Mouse (Mus musculus): Measurements from ENCODE around the gene 4930432K21Rik. TPM values are rescaled to one million over a fixed set of nuclear protein-coding genes. Genes with fewer than 3 reads are reported as not detected.

4930432K21Rik gene
- polyA plus RNA-seq, 1 experiment = 0.79 TPM

DNA sequence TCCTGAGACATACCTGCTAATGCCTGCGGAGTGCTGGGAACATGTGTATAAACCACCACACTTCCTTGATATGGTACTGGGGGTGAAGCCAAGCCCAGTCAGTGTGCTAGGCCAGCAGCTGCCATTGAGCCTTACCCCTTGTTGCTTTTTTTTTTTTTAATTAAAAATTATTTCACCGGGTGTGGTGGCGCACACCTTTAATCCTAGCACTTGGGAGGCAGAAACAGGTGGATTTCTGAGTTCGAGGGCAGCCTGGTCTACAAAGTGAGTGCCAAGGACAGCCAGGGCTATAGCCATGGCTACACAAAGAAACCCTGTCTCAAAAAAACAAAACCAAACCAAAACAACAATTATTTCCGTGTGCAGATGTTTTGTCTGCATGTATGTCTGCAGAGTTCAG, 57.2 kb downstream of the 4930432K21Rik start:
- Histone ChIP-seq H3K27ac (replicated peaks; ENCODE audit: low read depth, low read length) (peak overlapping the region; percentile 98), H3K4me1 (ENCODE audit: control insufficient read depth, insufficient read depth, insufficient read length, low read length) (peaks cover 12% of the 10 kb centered on the region), H3K4me3 (ENCODE audit: insufficient read depth, low read depth, low read length) (no peak overlapping the region)

- H3K4me1 ChIP-seq (ENCODE audit: control insufficient read depth, insufficient read depth, insufficient read length, low read length) = peaks cover 12% of the 10 kb centered on the region
- no peak overlapping the region for H3K4me3 ChIP-seq (ENCODE audit: insufficient read depth, low read depth, low read length)
- 0 out of 2 replicates have a peak overlapping the region, but pooled peaks have one; percentile 5 for H3K27ac ChIP-seq (replicated peaks; ENCODE audit: low read depth, low read length)
Observed at GRCm38 (mm10) chr8:84206666-84207065, 58.8 kb downstream of the 4930432K21Rik start.

GRCm38 (mm10) chr8:84207811-84208210, 60.0 kb downstream of the 4930432K21Rik start:
- H3K27ac ChIP-seq (replicated peaks; ENCODE audit: low read depth, low read length) = peak overlapping the region; percentile 92
- H3K4me3 ChIP-seq (ENCODE audit: insufficient read depth, low read depth, low read length) = 0 out of 2 replicates have a peak overlapping the region, but pooled peaks have one; percentile 12
- H3K4me1 ChIP-seq (ENCODE audit: control insufficient read depth, insufficient read depth, insufficient read length, low read length) = peaks cover 12% of the 10 kb centered on the region

GRCm38 (mm10) chr8:84208381-84209380, 60.9 kb downstream of the 4930432K21Rik start:
- Histone ChIP-seq H3K4me1 (ENCODE audit: control insufficient read depth, insufficient read depth, insufficient read length, low read length) (peaks cover 12% of the 10 kb centered on the region), H3K4me3 (ENCODE audit: insufficient read depth, low read depth, low read length) (no peak overlapping the region), H3K27ac (replicated peaks; ENCODE audit: low read depth, low read length) (peak overlapping the region; percentile 92)

- peak overlapping the region; percentile 27; the same call in 1 of the 2 replicates for H3K4me3 ChIP-seq (ENCODE audit: insufficient read depth, low read depth, low read length)
- peaks cover 12% of the 10 kb centered on the region for H3K4me1 ChIP-seq (ENCODE audit: control insufficient read depth, insufficient read depth, insufficient read length, low read length)
- peak overlapping the region; percentile 43 for H3K27ac ChIP-seq (replicated peaks; ENCODE audit: low read depth, low read length)
Observed at GRCm38 (mm10) chr8:84210167-84210791, 62.5 kb downstream of the 4930432K21Rik start.

DNA sequence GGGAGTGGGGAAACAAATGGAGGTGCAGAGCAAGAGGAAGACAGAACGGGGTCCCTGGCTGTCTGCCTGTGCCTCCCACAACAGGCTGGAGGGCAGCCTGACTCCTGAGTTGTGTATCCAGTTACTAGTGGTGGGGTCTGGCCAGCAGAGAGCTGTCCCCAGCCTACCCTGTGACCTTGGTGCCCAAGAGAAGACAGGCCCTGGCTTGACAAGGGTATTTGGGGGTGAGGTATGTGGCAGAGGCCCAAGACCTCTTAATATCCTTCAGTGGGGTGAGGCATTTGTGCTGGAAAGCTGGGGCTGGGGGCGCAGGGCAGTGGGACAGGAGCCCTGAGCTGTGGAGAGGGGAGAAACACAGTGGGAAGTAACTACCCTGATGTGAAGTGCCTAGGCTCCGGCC, 63.4 kb downstream of the 4930432K21Rik start:
- H3K4me3 ChIP-seq (ENCODE audit: insufficient read depth, low read depth, low read length) = no peak overlapping the region
- peaks cover 12% of the 10 kb centered on the region for H3K4me1 ChIP-seq (ENCODE audit: control insufficient read depth, insufficient read depth, insufficient read length, low read length)
- no peak overlapping the region for H3K27ac ChIP-seq (replicated peaks; ENCODE audit: low read depth, low read length)

GRCm38 (mm10) chr8:84211881-84212563, 64.2 kb downstream of the 4930432K21Rik start:
- no peak overlapping the region for H3K27ac ChIP-seq (replicated peaks; ENCODE audit: low read depth, low read length)
- no peak overlapping the region for H3K4me3 ChIP-seq (ENCODE audit: insufficient read depth, low read depth, low read length)
- peaks cover 12% of the 10 kb centered on the region for H3K4me1 ChIP-seq (ENCODE audit: control insufficient read depth, insufficient read depth, insufficient read length, low read length)

DNA sequence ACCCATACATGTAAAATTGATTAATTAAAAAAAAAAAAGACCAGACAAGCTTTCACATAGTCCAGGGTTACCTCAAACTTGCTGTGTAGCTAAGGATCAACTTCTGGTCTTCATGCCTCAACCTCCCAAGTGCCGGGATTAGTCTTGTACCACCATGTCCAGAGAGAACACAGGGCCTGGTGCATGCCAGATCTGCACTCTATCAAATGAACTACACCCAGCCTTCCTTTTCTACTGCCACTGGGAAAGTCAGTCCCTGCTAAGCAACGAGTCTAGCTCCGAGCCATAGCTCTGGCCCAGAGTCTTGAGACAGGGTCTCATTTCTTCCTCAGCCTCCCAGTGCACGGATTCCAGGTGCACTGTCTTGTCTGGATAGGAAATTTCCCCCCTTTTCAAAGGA, 65.5 kb downstream of the 4930432K21Rik start:
- Histone ChIP-seq H3K4me1 (ENCODE audit: control insufficient read depth, insufficient read depth, insufficient read length, low read length) (peaks cover 6% of the 10 kb centered on the region), H3K4me3 (ENCODE audit: insufficient read depth, low read depth, low read length) (no peak overlapping the region)

GRCm38 (mm10) chr8:84217206-84217605, 69.4 kb downstream of the 4930432K21Rik start:
- H3K27ac ChIP-seq (replicated peaks; ENCODE audit: low read depth, low read length) = no peak overlapping the region
- H3K4me3 ChIP-seq (ENCODE audit: insufficient read depth, low read depth, low read length) = no peak overlapping the region

More for the DNA sequence above, 65.5 kb downstream of the 4930432K21Rik start:
- no peak overlapping the region for H3K27ac ChIP-seq (replicated peaks; ENCODE audit: low read depth, low read length)

DNA sequence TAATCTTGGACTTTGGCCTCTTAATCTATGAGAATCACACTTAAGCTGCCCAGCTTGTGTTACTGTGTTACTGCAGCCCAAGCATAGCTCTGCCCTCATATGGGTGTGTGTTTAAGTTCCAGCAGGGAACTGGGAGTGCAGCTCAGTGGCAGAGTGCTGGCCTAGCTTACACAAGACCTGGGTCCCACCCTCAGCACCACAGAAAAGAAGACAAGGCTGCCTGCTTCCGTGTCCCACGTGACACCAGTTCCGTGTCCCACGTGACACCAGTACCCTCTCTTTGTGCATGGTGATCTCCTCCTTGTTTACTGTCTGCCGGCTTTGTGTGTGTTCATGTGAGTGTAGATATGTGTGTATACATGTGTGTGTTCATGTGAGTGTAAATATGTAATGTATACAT, 70.3 kb downstream of the 4930432K21Rik start:
- Histone ChIP-seq H3K4me1 (ENCODE audit: control insufficient read depth, insufficient read depth, insufficient read length, low read length) (no peaks in the 10 kb centered on the region), H3K27ac (replicated peaks; ENCODE audit: low read depth, low read length) (peak overlapping the region; percentile 30)

More at GRCm38 (mm10) chr8:84217206-84217605, 69.4 kb downstream of the 4930432K21Rik start:
- no peaks in the 10 kb centered on the region for H3K4me1 ChIP-seq (ENCODE audit: control insufficient read depth, insufficient read depth, insufficient read length, low read length)

DNA sequence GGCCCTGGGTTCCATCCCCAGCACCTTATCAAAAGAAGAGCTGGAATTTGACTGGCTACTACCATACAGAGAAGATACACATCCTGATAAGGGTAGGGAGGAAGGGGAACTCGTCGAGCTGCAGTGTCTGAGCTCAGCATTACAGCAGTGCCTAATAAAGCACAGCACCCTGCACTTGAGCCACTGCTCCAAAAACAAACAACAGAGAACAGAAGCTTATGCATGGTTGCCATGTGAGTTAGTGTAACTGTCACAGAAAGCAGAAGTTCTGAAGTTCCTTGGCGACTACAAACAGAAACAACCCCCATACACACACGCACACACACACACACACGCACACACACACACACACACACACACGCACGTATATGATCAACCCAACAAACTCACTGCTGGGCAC, 72.3 kb downstream of the 4930432K21Rik start:
- peak overlapping the region; percentile 59 for H3K27ac ChIP-seq (replicated peaks; ENCODE audit: low read depth, low read length)

More for the DNA sequence above, 70.3 kb downstream of the 4930432K21Rik start:
- no peak overlapping the region for H3K4me3 ChIP-seq (ENCODE audit: insufficient read depth, low read depth, low read length)

More for the DNA sequence above, 72.3 kb downstream of the 4930432K21Rik start:
- Histone ChIP-seq H3K4me1 (ENCODE audit: control insufficient read depth, insufficient read depth, insufficient read length, low read length) (no peaks in the 10 kb centered on the region), H3K4me3 (ENCODE audit: insufficient read depth, low read depth, low read length) (no peak overlapping the region)

Other genes starting within 250 kb of the 4930432K21Rik start
- 1.5 and 1.6 TPM in 2 replicates for gene Adgrl1, start 247.9 kb upstream of the 4930432K21Rik start, polyA plus RNA-seq (2012; ENCODE audit: insufficient read depth, insufficient read length, missing spikeins)
- 0.79 and 0.99 TPM in 2 replicates for gene Gm10644, start 192.8 kb upstream of the 4930432K21Rik start, polyA plus RNA-seq (2012; ENCODE audit: insufficient read depth, insufficient read length, missing spikeins)
- gene Asf1b, start 192.5 kb upstream of the 4930432K21Rik start, polyA plus RNA-seq (2012; ENCODE audit: insufficient read depth, insufficient read length, missing spikeins) = 3.3 and 3.8 TPM in 2 replicates
- gene Prkaca, start 175.0 kb upstream of the 4930432K21Rik start, polyA plus RNA-seq (2012; ENCODE audit: insufficient read depth, insufficient read length, missing spikeins) = 270 and 332 TPM in 2 replicates
- gene Samd1, start 150.4 kb upstream of the 4930432K21Rik start, polyA plus RNA-seq (2012; ENCODE audit: insufficient read depth, insufficient read length, missing spikeins) = 12.0 and 12.4 TPM in 2 replicates
- not detected in 2 replicates for gene 1700067K01Rik, start 146.5 kb upstream of the 4930432K21Rik start, polyA plus RNA-seq (2012; ENCODE audit: insufficient read depth, insufficient read length, missing spikeins)
- not detected in 2 replicates for gene 2210011C24Rik, start 135.9 kb upstream of the 4930432K21Rik start, polyA plus RNA-seq (2012; ENCODE audit: insufficient read depth, insufficient read length, missing spikeins)
- gene Palm3, start 126.6 kb upstream of the 4930432K21Rik start, polyA plus RNA-seq (2012; ENCODE audit: insufficient read depth, insufficient read length, missing spikeins) = not detected in 2 replicates
- gene Il27ra, start 105.4 kb upstream of the 4930432K21Rik start, polyA plus RNA-seq (2012; ENCODE audit: insufficient read depth, insufficient read length, missing spikeins) = not detected in 2 replicates
- not detected in 2 replicates for gene Rln3, start 103.0 kb upstream of the 4930432K21Rik start, polyA plus RNA-seq (2012; ENCODE audit: insufficient read depth, insufficient read length, missing spikeins)
- gene Gm10643, start 82.9 kb upstream of the 4930432K21Rik start, polyA plus RNA-seq (2012; ENCODE audit: insufficient read depth, insufficient read length, missing spikeins) = 1.7 and 2.2 TPM in 2 replicates
- gene Rfx1, start 81.2 kb upstream of the 4930432K21Rik start, polyA plus RNA-seq (2012; ENCODE audit: insufficient read depth, insufficient read length, missing spikeins) = 2.7 and 3.1 TPM in 2 replicates
- 3.9 TPM in 2 replicates for gene Dcaf15, start 43.3 kb upstream of the 4930432K21Rik start, polyA plus RNA-seq (2012; ENCODE audit: insufficient read depth, insufficient read length, missing spikeins)
- not detected in 2 replicates for gene Podnl1, start 22.0 kb upstream of the 4930432K21Rik start, polyA plus RNA-seq (2012; ENCODE audit: insufficient read depth, insufficient read length, missing spikeins)
- 6.8 and 7.1 TPM in 2 replicates for gene Cc2d1a, start 89 bp upstream of the 4930432K21Rik start, polyA plus RNA-seq (2012; ENCODE audit: insufficient read depth, insufficient read length, missing spikeins)
- gene Nanos3, start 37.2 kb downstream of the 4930432K21Rik start, polyA plus RNA-seq (2012; ENCODE audit: insufficient read depth, insufficient read length, missing spikeins) = not detected in 2 replicates
- 2.7 and 2.8 TPM in 2 replicates for gene Zswim4, start 89.0 kb downstream of the 4930432K21Rik start, polyA plus RNA-seq (2012; ENCODE audit: insufficient read depth, insufficient read length, missing spikeins)
- gene D8Ertd738e, start 101.7 kb downstream of the 4930432K21Rik start, polyA plus RNA-seq (2012; ENCODE audit: insufficient read depth, insufficient read length, missing spikeins) = 245 and 259 TPM in 2 replicates
- gene Mri1, start 109.3 kb downstream of the 4930432K21Rik start, polyA plus RNA-seq (2012; ENCODE audit: insufficient read depth, insufficient read length, missing spikeins) = 12.9 and 13.0 TPM in 2 replicates
- 6.9 and 8.5 TPM in 2 replicates for gene Ccdc130, start 122.4 kb downstream of the 4930432K21Rik start, polyA plus RNA-seq (2012; ENCODE audit: insufficient read depth, insufficient read length, missing spikeins)
- gene Cacna1a, start 240.4 kb downstream of the 4930432K21Rik start, polyA plus RNA-seq (2012; ENCODE audit: insufficient read depth, insufficient read length, missing spikeins) = 30.0 and 30.8 TPM in 2 replicates